Mouse (Mus musculus): ENCODE data around the gene Ckap4. TPM values are rescaled to one million over a fixed set of nuclear protein-coding genes. Genes with fewer than 3 reads are reported as not detected.
"Not testable (repeated sequence)": the region's sequence is repeated elsewhere in the genome, so short reads cannot be mapped to it uniquely, and the experiment has no call there.

The Ckap4 gene
- polyA plus RNA-seq, 1 experiment from 2014 or later = 59.2 TPM

GRCm38 (mm10) chr10:84490115-84490514 is 43.7 kb downstream of the Ckap4 start:
- ATAC-seq (ENCODE audit: low FRiP score, low TSS enrichment) (no peak), DNase-seq (ENCODE audit: low spot score) (no peak)
- Histone ChIP-seq H3K27me3 (ENCODE audit: control insufficient read depth, insufficient read depth, low read length) (no peaks in the 10 kb centered on the region), H3K27ac (replicated peaks) (no peak overlapping the region), H3K4me1 (replicated peaks; ENCODE audit: control insufficient read depth, insufficient read depth) (no peaks in the 10 kb centered on the region), H3K9me3 (ENCODE audit: control insufficient read depth, low read length) (no peaks in the 10 kb centered on the region), H3K4me3 (ENCODE audit: low read depth, low read length) (no peak overlapping the region), H3K36me3 (ENCODE audit: control insufficient read depth, insufficient read depth, low read length) (no peaks in the 10 kb centered on the region), H3K9ac (ENCODE audit: low read length) (no peak overlapping the region), H3K4me2 (replicated peaks; ENCODE audit: low read depth) (no peak overlapping the region)
- no peak for TF ChIP-seq EP300 (optimal IDR thresholded peaks at IDR 0.05)
- TF ChIP-seq CTCF (IDR thresholded peaks at IDR 0.05; ENCODE audit: low read depth) = no peak
- WGBS = 89% methylated on average over 5 of the region's 5 CpGs

DNA sequence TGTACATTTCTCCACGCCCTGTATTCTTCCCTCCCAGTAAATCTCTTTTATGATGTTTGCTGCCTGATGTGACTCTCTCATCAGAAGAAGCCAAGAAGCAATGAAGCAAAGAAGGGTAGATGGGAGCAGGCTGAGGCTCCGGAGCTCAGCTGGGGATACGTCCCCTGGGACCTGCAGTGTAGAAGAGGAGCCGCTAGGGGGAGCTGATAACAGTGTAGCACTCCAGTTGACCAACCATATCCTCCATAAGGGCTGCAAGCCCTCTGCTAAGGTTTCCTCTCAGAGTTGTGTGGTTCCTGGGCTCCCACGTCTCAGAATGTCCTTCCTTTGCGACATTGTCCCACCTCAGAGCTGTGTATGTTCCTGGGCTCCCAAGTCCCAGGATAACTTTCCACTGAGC is 45.5 kb downstream of the Ckap4 start:
- no peak for ATAC-seq (ENCODE audit: low FRiP score, low TSS enrichment)

DNA sequence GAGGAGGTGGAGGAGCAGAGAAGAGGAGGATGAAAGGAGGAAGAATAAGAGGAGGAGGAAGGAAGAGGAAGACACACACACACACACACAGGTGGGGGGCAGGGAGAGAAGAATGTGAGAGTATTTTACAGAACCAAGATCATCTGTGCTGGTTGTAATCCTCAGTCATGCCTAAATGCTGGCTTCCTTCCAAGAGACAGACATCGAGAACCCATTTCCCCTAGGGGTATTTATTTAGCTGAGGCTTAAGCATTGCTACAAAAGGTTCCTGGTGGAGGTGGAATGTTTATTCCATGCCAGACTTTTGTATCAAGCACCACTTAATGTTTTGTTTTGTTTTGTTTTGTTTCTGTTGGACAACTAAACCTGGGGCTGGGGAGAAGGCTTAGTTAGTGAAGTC is 49.2 kb downstream of the Ckap4 start:
- DNase-seq (ENCODE audit: low spot score) (no peak), ATAC-seq (ENCODE audit: low FRiP score, low TSS enrichment) (no peak)
- Histone ChIP-seq H3K27ac (replicated peaks) (no peak overlapping the region), H3K9ac (ENCODE audit: low read length) (no peak overlapping the region), H3K4me2 (replicated peaks; ENCODE audit: low read depth) (no peak overlapping the region), H3K4me1 (replicated peaks; ENCODE audit: control insufficient read depth, insufficient read depth) (no peaks in the 10 kb centered on the region), H3K36me3 (ENCODE audit: control insufficient read depth, insufficient read depth, low read length) (no peaks in the 10 kb centered on the region), H3K27me3 (ENCODE audit: control insufficient read depth, insufficient read depth, low read length) (no peaks in the 10 kb centered on the region), H3K4me3 (ENCODE audit: low read depth, low read length) (no peak overlapping the region), H3K9me3 (ENCODE audit: control insufficient read depth, low read length) (no peaks in the 10 kb centered on the region)
- WGBS = 19% methylated on average over 1 of the region's 1 CpGs
- TF ChIP-seq EP300 (optimal IDR thresholded peaks at IDR 0.05) = no peak
- TF ChIP-seq CTCF (IDR thresholded peaks at IDR 0.05; ENCODE audit: low read depth) = no peak

More for the DNA sequence above, 45.5 kb downstream of the Ckap4 start:
- H3K36me3 ChIP-seq (ENCODE audit: control insufficient read depth, insufficient read depth, low read length) = no peaks in the 10 kb centered on the region
- H3K9ac ChIP-seq (ENCODE audit: low read length) = no peak overlapping the region
- H3K4me2 ChIP-seq (replicated peaks; ENCODE audit: low read depth) = no peak overlapping the region
- DNase-seq (ENCODE audit: low spot score) = peak; percentile 67
- no peak overlapping the region for H3K27ac ChIP-seq (replicated peaks)
- 41% methylated on average over 6 of the region's 6 CpGs for WGBS
- H3K9me3 ChIP-seq (ENCODE audit: control insufficient read depth, low read length) = no peaks in the 10 kb centered on the region
- H3K4me1 ChIP-seq (replicated peaks; ENCODE audit: control insufficient read depth, insufficient read depth) = no peaks in the 10 kb centered on the region
- no peaks in the 10 kb centered on the region for H3K27me3 ChIP-seq (ENCODE audit: control insufficient read depth, insufficient read depth, low read length)
- no peak overlapping the region for H3K4me3 ChIP-seq (ENCODE audit: low read depth, low read length)
- TF ChIP-seq EP300 (optimal IDR thresholded peaks at IDR 0.05) (no peak), CTCF (IDR thresholded peaks at IDR 0.05; ENCODE audit: low read depth) (peak; percentile 77)

DNA sequence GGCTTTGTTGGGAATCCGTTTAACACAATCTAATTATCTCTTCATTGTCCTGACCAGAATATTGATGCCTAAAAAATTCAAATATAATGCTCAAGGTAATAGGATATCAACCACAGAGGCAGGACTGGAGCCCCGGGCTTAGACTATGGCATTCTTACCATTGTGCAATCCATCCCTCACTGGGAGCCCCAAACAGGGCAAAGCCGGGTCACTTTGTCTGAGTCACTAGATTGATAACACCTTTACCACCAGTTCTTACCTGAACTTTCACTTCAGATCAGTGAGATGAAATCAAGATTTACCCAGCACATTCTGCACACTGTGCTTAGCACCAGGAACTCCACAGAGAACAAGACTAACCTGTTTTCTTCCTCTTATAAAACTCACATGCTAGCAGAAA is 50.3 kb downstream of the Ckap4 start:
- Histone ChIP-seq H3K4me3 (ENCODE audit: low read depth, low read length) (no peak overlapping the region), H3K4me1 (replicated peaks; ENCODE audit: control insufficient read depth, insufficient read depth) (no peaks in the 10 kb centered on the region), H3K9ac (ENCODE audit: low read length) (no peak overlapping the region), H3K27me3 (ENCODE audit: control insufficient read depth, insufficient read depth, low read length) (no peaks in the 10 kb centered on the region), H3K36me3 (ENCODE audit: control insufficient read depth, insufficient read depth, low read length) (no peaks in the 10 kb centered on the region), H3K4me2 (replicated peaks; ENCODE audit: low read depth) (no peak overlapping the region), H3K9me3 (ENCODE audit: control insufficient read depth, low read length) (no peaks in the 10 kb centered on the region), H3K27ac (replicated peaks) (no peak overlapping the region; the same call in none of the 2 replicates)
- ATAC-seq (ENCODE audit: low FRiP score, low TSS enrichment) (peak; percentile 85), DNase-seq (ENCODE audit: low spot score) (peak; percentile 49)
- 49% methylated on average over 3 of the region's 3 CpGs for WGBS
- no peak for TF ChIP-seq EP300 (optimal IDR thresholded peaks at IDR 0.05)
- no peak for TF ChIP-seq CTCF (IDR thresholded peaks at IDR 0.05; ENCODE audit: low read depth)

GRCm38 (mm10) chr10:84483069-84483468 is 50.8 kb downstream of the Ckap4 start:
- H3K4me2 ChIP-seq (replicated peaks; ENCODE audit: low read depth) = no peak overlapping the region
- H3K36me3 ChIP-seq (ENCODE audit: control insufficient read depth, insufficient read depth, low read length) = no peaks in the 10 kb centered on the region
- ATAC-seq (ENCODE audit: low FRiP score, low TSS enrichment) (no peak), DNase-seq (ENCODE audit: low spot score) (no peak)
- no peak overlapping the region for H3K4me3 ChIP-seq (ENCODE audit: low read depth, low read length)
- no peaks in the 10 kb centered on the region for H3K27me3 ChIP-seq (ENCODE audit: control insufficient read depth, insufficient read depth, low read length)
- no peaks in the 10 kb centered on the region for H3K4me1 ChIP-seq (replicated peaks; ENCODE audit: control insufficient read depth, insufficient read depth)
- H3K9me3 ChIP-seq (ENCODE audit: control insufficient read depth, low read length) = no peaks in the 10 kb centered on the region
- TF ChIP-seq CTCF (IDR thresholded peaks at IDR 0.05; ENCODE audit: low read depth) (peak; percentile 40), EP300 (optimal IDR thresholded peaks at IDR 0.05) (no peak)
- H3K9ac ChIP-seq (ENCODE audit: low read length) = no peak overlapping the region
- WGBS = 69% methylated on average over 2 of the region's 2 CpGs
- no peak overlapping the region; the same call in 1 of the 2 replicates for H3K27ac ChIP-seq (replicated peaks)

DNA sequence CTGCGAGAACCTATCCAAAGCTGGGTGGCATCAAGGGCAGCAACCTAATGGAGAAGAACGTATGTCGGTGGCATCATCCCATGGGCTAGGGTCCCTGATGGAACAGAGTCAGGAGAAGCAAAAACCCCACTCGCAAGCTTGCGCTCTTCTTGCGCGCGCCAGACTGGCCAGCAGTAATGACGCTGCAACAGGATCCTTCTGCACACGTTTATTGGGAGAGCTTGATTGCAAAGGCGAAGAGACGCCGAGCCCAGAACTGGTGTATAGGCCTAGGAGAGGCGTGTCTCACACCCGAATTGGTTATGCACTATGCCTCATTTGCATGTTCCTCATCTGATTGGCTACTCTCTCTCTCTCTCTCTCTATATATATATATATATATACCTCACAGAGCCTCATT is 51.4 kb downstream of the Ckap4 start:
- H3K4me1 ChIP-seq (replicated peaks; ENCODE audit: control insufficient read depth, insufficient read depth) = not testable (repeated sequence)
- 93% methylated on average over 15 of the region's 15 CpGs for WGBS

More for the DNA sequence above, 51.4 kb downstream of the Ckap4 start:
- not testable (repeated sequence) for H3K27ac ChIP-seq (replicated peaks); H3K9me3 ChIP-seq (ENCODE audit: control insufficient read depth, low read length); H3K4me2 ChIP-seq (replicated peaks; ENCODE audit: low read depth); DNase-seq (ENCODE audit: low spot score); ATAC-seq (ENCODE audit: low FRiP score, low TSS enrichment); H3K36me3 ChIP-seq (ENCODE audit: control insufficient read depth, insufficient read depth, low read length); H3K9ac ChIP-seq (ENCODE audit: low read length); H3K4me3 ChIP-seq (ENCODE audit: low read depth, low read length); H3K27me3 ChIP-seq (ENCODE audit: control insufficient read depth, insufficient read depth, low read length)
